Mouse (Mus musculus): ENCODE results near the gene Oat. TPM values are rescaled to one million over a fixed set of nuclear protein-coding genes. Genes with fewer than 3 reads are reported as not detected.

The Oat gene
- polyA plus RNA-seq, 1 experiment, result 32.7 TPM

- H3K27ac ChIP-seq (ENCODE audit: control insufficient read depth, insufficient read depth, low read depth, low read length), result no peak overlapping the region
- peaks cover 2% of the 10 kb centered on the region for H3K4me1 ChIP-seq (ENCODE audit: control insufficient read depth, insufficient read depth, low read length)
- H3K36me3 ChIP-seq (ENCODE audit: control insufficient read depth, insufficient read depth, low read length), result no peaks in the 10 kb centered on the region
- H3K4me3 ChIP-seq (ENCODE audit: control insufficient read depth, low read depth, low read length), result no peak overlapping the region
- no peaks in the 10 kb centered on the region for H3K27me3 ChIP-seq (ENCODE audit: control insufficient read depth, insufficient read depth, low read length)
- TF ChIP-seq CTCF (IDR thresholded peaks at IDR 0.05; ENCODE audit: control insufficient read depth, insufficient read depth, insufficient replicate concordance, low read depth, low read length), result no peak
Measured at GRCm38 (mm10) chr7:132611530-132611929, 35.3 kb upstream of the Oat start.

GRCm38 (mm10) chr7:132610468-132611318, 34.5 kb upstream of the Oat start, which contains the start of gene Lhpp:
Lhpp (plus strand) TSS chr7:132610638.
- Histone ChIP-seq H3K27me3 (ENCODE audit: control insufficient read depth, insufficient read depth, low read length) (no peaks in the 10 kb centered on the region), H3K27ac (ENCODE audit: control insufficient read depth, insufficient read depth, low read depth, low read length) (peak within 1 kb of the TSS; percentile 5; the same call in 1 of the 2 replicates), H3K4me1 (ENCODE audit: control insufficient read depth, insufficient read depth, low read length) (peaks cover 2% of the 10 kb centered on the region), H3K4me3 (ENCODE audit: control insufficient read depth, low read depth, low read length) (peak within 1 kb of the TSS; percentile 81), H3K36me3 (ENCODE audit: control insufficient read depth, insufficient read depth, low read length) (no peaks in the 10 kb centered on the region)
- TF ChIP-seq POLR2A (IDR thresholded peaks at IDR 0.05; ENCODE audit: control insufficient read depth, low read depth, low read length), result peak; percentile 75
- TF ChIP-seq CTCF (IDR thresholded peaks at IDR 0.05; ENCODE audit: control insufficient read depth, insufficient read depth, insufficient replicate concordance, low read depth, low read length), result no peak

- no peaks in the 10 kb centered on the region for H3K27me3 ChIP-seq (ENCODE audit: control insufficient read depth, insufficient read depth, low read length)
- TF ChIP-seq CTCF (IDR thresholded peaks at IDR 0.05; ENCODE audit: control insufficient read depth, insufficient read depth, insufficient replicate concordance, low read depth, low read length), result no peak
- no peak for TF ChIP-seq POLR2A (IDR thresholded peaks at IDR 0.05; ENCODE audit: control insufficient read depth, low read depth, low read length)
- no peaks in the 10 kb centered on the region for H3K36me3 ChIP-seq (ENCODE audit: control insufficient read depth, insufficient read depth, low read length)
- H3K4me1 ChIP-seq (ENCODE audit: control insufficient read depth, insufficient read depth, low read length), result peaks cover 2% of the 10 kb centered on the region
- H3K4me3 ChIP-seq (ENCODE audit: control insufficient read depth, low read depth, low read length), result no peak overlapping the region
- H3K27ac ChIP-seq (ENCODE audit: control insufficient read depth, insufficient read depth, low read depth, low read length), result no peak overlapping the region
Measured at GRCm38 (mm10) chr7:132608316-132609020, 32.3 kb upstream of the Oat start.

DNA sequence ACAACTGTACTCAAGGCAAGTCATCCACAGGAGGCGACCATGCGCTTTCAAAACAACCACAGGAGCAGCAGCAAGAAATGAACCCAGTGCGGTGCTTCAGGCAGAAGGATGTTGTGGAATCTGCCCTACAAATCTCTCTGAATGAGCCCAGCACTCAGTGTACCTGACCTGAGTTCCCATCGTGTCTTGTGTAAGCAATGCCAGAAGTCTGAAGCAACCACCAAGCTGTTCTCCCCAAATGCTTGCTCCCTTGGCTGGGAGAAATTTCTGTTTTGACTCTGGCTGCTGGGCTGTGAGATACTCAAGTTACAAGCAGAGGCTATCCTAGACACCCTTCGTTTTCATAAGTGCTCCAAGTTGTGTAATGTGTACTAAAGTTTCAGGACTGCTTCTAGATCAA, 29.5 kb upstream of the Oat start:
- Histone ChIP-seq H3K4me1 (ENCODE audit: control insufficient read depth, insufficient read depth, low read length) (peaks cover 2% of the 10 kb centered on the region), H3K4me3 (ENCODE audit: control insufficient read depth, low read depth, low read length) (no peak overlapping the region), H3K27me3 (ENCODE audit: control insufficient read depth, insufficient read depth, low read length) (no peaks in the 10 kb centered on the region), H3K36me3 (ENCODE audit: control insufficient read depth, insufficient read depth, low read length) (no peaks in the 10 kb centered on the region), H3K27ac (ENCODE audit: control insufficient read depth, insufficient read depth, low read depth, low read length) (no peak overlapping the region; the same call in 1 of the 2 replicates)
- TF ChIP-seq CTCF (IDR thresholded peaks at IDR 0.05; ENCODE audit: control insufficient read depth, insufficient read depth, insufficient replicate concordance, low read depth, low read length), result peak; percentile 4; the same call in 1 of the 2 replicates
- TF ChIP-seq POLR2A (IDR thresholded peaks at IDR 0.05; ENCODE audit: control insufficient read depth, low read depth, low read length), result no peak

DNA sequence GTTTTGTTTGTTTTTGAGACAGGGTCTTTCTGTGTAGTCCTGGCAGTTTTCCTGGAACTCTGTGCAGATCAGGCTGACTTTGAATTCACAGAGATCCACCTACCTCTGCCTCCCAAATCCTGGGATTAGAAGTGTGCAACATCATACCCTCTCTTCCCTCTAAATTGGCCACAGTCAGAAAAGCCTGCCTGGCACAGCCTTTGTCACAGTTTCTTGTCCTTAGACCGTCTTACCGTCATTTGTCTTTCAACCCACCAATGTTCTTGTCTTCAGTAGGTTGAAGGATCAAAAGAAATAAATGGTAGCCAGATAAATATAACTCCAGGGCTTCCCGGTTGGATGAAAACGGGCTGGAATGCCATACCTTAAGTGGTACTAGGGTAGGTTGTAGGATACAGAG, 28.5 kb upstream of the Oat start:
- Histone ChIP-seq H3K4me1 (ENCODE audit: control insufficient read depth, insufficient read depth, low read length) (peaks cover 3% of the 10 kb centered on the region), H3K27ac (ENCODE audit: control insufficient read depth, insufficient read depth, low read depth, low read length) (no peak overlapping the region), H3K36me3 (ENCODE audit: control insufficient read depth, insufficient read depth, low read length) (no peaks in the 10 kb centered on the region), H3K4me3 (ENCODE audit: control insufficient read depth, low read depth, low read length) (no peak overlapping the region), H3K27me3 (ENCODE audit: control insufficient read depth, insufficient read depth, low read length) (no peaks in the 10 kb centered on the region)
- TF ChIP-seq POLR2A (IDR thresholded peaks at IDR 0.05; ENCODE audit: control insufficient read depth, low read depth, low read length), result no peak
- TF ChIP-seq CTCF (IDR thresholded peaks at IDR 0.05; ENCODE audit: control insufficient read depth, insufficient read depth, insufficient replicate concordance, low read depth, low read length), result no peak

GRCm38 (mm10) chr7:132600926-132601325, 24.7 kb upstream of the Oat start:
- TF ChIP-seq CTCF (IDR thresholded peaks at IDR 0.05; ENCODE audit: control insufficient read depth, insufficient read depth, insufficient replicate concordance, low read depth, low read length) (no peak), POLR2A (IDR thresholded peaks at IDR 0.05; ENCODE audit: control insufficient read depth, low read depth, low read length) (no peak)
- H3K36me3 ChIP-seq (ENCODE audit: control insufficient read depth, insufficient read depth, low read length), result no peaks in the 10 kb centered on the region
- H3K27me3 ChIP-seq (ENCODE audit: control insufficient read depth, insufficient read depth, low read length), result no peaks in the 10 kb centered on the region
- no peak overlapping the region for H3K27ac ChIP-seq (ENCODE audit: control insufficient read depth, insufficient read depth, low read depth, low read length)
- peaks cover 16% of the 10 kb centered on the region for H3K4me1 ChIP-seq (ENCODE audit: control insufficient read depth, insufficient read depth, low read length)
- H3K4me3 ChIP-seq (ENCODE audit: control insufficient read depth, low read depth, low read length), result no peak overlapping the region

GRCm38 (mm10) chr7:132600026-132600425, 23.8 kb upstream of the Oat start:
- Histone ChIP-seq H3K27ac (ENCODE audit: control insufficient read depth, insufficient read depth, low read depth, low read length) (no peak overlapping the region), H3K4me3 (ENCODE audit: control insufficient read depth, low read depth, low read length) (peak overlapping the region; percentile 42), H3K27me3 (ENCODE audit: control insufficient read depth, insufficient read depth, low read length) (no peaks in the 10 kb centered on the region), H3K4me1 (ENCODE audit: control insufficient read depth, insufficient read depth, low read length) (peaks cover 16% of the 10 kb centered on the region), H3K36me3 (ENCODE audit: control insufficient read depth, insufficient read depth, low read length) (no peaks in the 10 kb centered on the region)
- no peak for TF ChIP-seq POLR2A (IDR thresholded peaks at IDR 0.05; ENCODE audit: control insufficient read depth, low read depth, low read length)
- no peak for TF ChIP-seq CTCF (IDR thresholded peaks at IDR 0.05; ENCODE audit: control insufficient read depth, insufficient read depth, insufficient replicate concordance, low read depth, low read length)
